Mouse (Mus musculus) mature B cell (primary cell): ENCODE results near the gene Slc7a11.
"Not testable (repeated sequence)": the region's sequence is repeated elsewhere in the genome, so short reads cannot be mapped to it uniquely, and the experiment has no call there.

Experiments
- in situ Hi-C: fragments of 300-500 bp; cut with MboI; formaldehyde crosslinking; loops from 2 replicates; pipeline ENCODE4 v1.14.3; 2019

The Slc7a11 gene

DNA sequence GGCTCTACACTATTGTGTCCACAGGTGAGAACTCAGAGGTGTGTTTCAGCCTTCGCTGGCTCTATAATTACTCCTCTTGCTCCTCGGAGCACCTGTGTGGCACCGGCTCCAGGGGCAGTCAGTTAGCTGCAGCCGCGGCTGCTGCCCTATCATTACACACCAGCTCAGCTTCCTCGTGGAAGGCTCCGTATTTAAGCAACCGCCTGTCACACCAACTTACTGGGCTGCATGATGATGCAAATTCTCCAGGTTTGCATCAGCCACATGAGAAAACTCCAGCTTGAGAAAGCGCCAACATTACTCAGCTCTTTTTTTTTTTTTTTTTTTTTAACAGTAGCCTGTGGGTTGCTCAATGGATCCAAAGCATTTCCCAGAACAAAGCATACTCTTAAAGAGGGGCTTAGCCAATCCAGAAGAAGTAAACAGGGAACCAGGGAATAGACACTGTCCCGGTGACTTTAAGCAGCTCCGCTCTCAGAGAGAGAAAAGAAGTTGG is at the start of gene Slc7a11:
TSS of gene Slc7a11 (minus strand) at position 194 of the 496 bp plus-strand sequence.
- in situ Hi-C loops: no loop called here

GRCm38 (mm10) chr3:50491678-50492077 is 48.3 kb upstream of the Slc7a11 start:
- in situ Hi-C loops: no loop called here

- in situ Hi-C loops: no loop called here
These were observed 40.7 kb upstream of the Slc7a11 start for GRCm38 (mm10) chr3:50484076-50484475.

GRCm38 (mm10) chr3:50462223-50462622 is 18.8 kb upstream of the Slc7a11 start:
- in situ Hi-C loops: no loop called here

DNA sequence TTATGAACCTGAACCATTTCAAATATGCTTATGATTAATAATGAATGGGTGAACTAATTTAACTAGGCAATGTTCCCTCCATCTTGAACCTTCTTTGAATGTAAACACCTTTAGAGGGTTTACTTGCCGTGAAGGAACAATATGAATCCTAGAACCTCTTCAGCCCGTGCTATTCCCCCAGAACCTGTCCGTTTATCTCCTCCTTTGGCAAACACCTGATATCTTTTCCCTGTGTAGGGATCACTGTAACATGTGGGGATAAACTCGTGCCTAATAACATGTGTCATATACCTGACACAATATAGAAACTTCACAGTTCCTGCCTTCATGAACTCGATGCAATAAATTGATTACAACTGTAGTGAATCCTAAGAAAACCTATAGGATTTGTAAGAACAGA is 13.7 kb upstream of the Slc7a11 start:
- in situ Hi-C loops: no loop called here

DNA sequence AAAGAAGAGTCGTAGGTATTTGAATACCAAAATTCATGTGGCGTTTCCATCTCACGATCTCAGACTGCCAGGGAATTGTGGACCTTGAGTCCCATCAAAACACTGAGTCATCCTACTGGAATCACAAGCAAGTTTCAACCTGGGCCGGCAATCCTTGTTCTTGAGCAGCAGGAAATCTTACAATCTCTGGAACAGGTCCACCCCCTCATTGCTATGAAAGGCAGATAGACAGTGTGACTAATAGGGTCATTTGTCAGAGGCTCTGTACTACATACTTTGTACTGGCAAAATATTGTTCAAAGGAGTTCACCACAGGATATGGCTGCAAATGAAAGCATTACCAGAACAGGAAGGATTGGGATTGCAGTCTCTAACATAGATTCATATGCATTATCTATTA is 13.2 kb upstream of the Slc7a11 start:
- in situ Hi-C loops: no loop called here

GRCm38 (mm10) chr3:50456023-50456422 is 12.6 kb upstream of the Slc7a11 start:
- in situ Hi-C loops: no loop called here

DNA sequence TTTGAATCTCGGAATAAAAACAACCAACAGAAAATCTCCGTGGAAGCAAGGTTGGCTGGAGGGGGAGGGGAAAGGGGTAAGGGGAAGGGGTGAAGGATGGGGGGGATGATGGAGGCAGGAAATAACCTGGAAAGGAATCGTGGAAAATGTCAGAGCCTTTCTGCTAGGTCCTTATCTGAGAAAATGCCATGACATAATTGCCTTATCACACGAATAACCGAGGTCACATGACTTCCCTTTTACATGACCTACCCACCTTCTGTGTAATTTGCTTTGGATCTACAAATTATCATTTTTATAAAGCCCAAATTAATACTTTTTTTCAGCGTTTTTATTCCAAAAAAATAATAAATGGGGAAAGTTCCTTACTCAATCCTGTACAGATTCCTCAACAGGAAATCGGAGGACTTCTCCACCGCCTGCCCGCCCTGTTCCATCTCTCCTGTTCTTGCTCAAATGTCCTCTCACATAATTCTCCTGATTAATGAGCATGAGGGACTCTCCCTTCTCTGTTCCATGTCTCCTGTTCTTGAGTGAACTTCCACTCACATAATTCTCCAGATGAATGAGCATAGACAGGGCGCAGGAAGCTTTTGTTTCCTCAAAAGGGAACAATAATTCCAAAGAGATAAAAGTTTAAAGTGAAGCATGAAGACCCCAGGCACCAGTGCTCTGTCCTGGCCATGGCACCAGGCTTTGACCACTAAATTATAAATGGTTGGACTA is 1.8 kb upstream of the Slc7a11 start:
- in situ Hi-C loops: no loop called here

GRCm38 (mm10) chr3:50443942-50444341 is 528 bp upstream of the Slc7a11 start:
- in situ Hi-C loops: no loop called here

DNA sequence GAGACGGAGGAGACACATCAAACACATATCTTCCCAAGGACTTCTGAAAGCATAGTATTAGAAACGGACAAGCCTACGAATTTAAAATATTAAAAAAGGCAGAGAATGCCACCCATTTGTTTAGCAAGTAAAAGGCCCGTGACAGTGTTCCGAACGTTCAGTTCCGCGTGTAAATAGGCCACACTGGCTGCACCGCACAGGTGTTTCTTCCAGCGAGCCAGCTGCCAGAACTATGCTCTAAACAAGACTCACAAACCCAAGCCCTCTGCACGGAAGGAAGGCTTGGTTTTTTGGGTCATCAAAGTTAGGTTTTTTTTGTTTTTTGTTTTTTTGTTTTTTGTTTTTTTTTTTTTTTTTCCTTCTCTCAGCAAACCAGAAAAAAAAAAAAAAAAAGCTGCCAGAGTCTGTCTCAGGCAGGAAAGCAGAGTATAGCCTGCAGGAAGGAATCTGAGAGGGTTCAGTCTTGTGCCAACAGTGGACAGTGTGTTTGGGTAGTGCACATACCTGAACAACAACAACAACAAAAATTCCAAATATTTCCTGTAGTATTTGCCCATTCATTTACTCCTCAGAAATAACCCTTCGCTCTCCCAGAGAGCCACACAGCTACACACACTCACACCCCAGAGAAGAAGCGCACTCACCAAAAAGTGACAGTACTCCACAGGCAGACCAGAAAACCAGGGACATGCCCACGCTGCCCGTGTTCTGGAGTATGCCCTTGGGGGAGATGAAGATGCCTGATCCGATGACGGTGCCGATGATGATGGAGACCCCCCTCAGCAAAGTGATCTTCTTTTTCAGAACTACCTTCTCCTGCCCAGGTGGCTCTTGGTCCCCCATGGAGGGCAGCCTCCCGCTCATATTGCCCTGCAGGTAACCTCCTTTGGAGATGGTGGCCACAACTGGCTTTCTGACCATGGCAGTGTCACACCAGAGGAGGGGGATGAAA is 797 bp downstream of the Slc7a11 start:
- in situ Hi-C loops: no loop called here

DNA sequence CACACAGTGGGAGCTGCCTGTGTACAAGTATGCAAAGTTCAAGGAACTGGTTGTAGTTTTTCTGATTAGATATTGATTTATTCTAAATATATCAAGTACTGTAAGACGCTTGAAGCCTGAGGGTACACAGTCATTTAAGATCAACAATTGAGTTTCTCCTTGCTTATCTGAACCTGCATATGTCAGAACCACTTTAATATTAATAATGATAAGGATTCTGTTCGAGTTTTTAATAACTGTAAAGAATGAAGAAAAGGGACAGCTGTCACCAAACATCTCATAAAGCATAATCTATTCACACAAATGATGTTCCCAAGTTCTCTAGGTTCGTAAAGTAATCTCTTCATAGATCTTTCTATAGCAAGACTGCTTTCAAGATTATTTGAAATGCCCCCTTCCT is 2.1 kb downstream of the Slc7a11 start:
- in situ Hi-C loops: no loop called here

DNA sequence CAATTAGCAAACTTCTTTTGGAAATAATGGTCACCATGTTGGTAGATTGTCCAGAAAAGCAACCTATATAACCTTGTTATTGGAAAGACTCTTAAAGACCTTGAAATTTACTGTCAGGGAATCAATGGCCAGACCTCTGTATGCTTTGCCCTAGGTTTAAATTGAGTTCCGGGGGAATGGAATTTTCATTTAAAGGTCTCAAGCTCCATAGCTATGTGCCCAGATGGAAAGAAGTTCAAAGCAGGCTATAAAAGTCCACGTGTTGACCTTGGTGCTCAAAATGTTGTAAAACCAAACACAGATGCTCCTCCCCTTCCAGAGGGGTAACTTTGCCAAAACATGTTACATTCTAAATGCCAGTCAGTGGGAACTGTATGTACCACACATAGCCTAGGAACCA is 3.0 kb downstream of the Slc7a11 start:
- in situ Hi-C loops: no loop called here

- in situ Hi-C loops: no loop called here
These were observed 4.0 kb downstream of the Slc7a11 start for GRCm38 (mm10) chr3:50439429-50439828.

GRCm38 (mm10) chr3:50438520-50439253 is 4.7 kb downstream of the Slc7a11 start:
- in situ Hi-C loops: no loop called here

GRCm38 (mm10) chr3:50438081-50438480 is 5.3 kb downstream of the Slc7a11 start:
- in situ Hi-C loops: not testable (repeated sequence)

DNA sequence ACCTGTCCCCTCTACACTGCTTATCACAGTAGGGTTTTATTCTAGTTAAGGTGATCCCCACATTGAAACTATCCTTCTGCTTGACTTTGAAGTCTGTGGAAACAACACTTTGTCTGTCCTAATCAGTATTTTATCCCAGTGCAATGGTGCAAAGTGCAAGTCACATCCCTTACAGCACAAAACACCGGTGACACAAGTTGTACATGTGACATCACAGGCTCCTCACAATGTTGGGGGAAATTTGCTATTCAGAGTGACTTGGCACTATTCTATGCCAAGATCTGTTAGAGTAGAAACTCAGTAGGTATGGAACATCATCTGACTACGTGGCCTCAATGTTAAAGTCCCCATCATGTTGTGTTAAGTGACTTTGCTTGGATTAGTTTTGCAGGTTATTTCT is 7.0 kb downstream of the Slc7a11 start:
- in situ Hi-C loops: not testable (repeated sequence)

DNA sequence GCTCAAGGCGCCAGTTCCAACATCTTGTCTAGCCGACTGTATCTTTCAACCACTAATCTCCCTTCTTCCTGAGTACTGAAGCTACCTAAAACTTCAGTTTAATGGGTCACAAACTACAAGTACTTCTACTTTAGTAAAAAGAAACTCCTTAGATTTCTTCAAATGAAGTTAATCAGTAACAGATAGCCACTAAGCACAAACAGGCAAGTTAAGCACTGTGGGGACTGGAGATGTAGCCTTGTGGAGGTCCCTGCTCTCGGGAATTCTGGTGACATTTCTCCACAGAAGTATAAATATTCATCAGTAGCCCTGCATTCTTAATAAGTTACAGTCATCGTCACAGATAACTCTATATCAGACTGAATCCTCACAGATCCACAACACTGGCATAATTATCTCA is 9.6 kb downstream of the Slc7a11 start:
- in situ Hi-C loops: no loop called here

GRCm38 (mm10) chr3:50430811-50431210 is 12.6 kb downstream of the Slc7a11 start:
- in situ Hi-C loops: no loop called here

DNA sequence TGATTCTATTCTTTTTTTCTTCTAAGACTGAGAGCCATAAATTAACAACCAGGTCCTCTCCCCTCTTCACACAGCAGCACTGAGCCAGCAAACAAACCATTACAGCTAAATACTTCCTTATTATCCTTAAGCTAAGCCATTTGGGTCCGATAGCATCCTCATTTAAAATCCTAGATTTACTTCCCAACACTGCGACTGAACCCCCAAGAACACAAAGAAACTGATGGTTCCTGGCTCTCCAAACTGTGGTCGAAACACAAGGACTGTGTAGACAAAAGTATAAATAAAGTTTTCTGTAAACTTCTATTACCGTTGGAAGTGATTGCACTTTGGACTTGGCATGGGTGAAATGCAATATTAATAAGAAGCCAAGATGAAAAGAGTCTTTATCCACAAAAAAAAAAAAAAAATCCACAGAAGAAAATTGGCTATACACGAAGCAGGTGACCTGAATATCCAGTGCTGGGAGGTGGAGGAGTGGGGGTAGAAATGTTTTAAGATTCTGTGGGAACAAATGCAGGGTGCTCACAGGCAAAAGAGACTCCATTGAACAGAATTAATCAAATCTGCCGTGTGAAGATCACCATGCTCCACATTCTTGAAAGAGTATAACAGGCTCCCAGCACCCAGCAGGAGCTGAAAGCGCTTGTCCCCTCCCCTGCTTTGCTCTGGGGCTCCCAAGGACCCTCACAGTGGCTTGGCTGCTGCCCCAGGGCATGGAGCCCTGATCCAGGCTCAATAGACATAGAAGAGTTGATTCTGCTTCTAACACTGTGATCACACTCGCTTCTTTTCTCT is 21.7 kb downstream of the Slc7a11 start:
- in situ Hi-C loops: no loop called here

GRCm38 (mm10) chr3:50419161-50419560 is 24.3 kb downstream of the Slc7a11 start:
- in situ Hi-C loops: no loop called here

- in situ Hi-C loops: no loop called here
These were observed 36.6 kb downstream of the Slc7a11 start for GRCm38 (mm10) chr3:50406771-50407170.
